Mouse (Mus musculus) heart, embryonic 14.5 days (tissue): ENCODE results near the gene Acer3. TPM values are rescaled to one million over a fixed set of nuclear protein-coding genes. Genes with fewer than 3 reads are reported as not detected.
"Not testable (repeated sequence)": the region's sequence is repeated elsewhere in the genome, so short reads cannot be mapped to it uniquely, and the experiment has no call there.

ENCODE experiments used
- ATAC-seq: fragments of 200-750 bp; cut with Nextera tagmentation; 2 replicates; pipeline ENCODE4 v1.8.0; 2017; ENCODE audit warnings: low read depth, moderate TSS enrichment; ENCODE audit not compliant: insufficient number of reproducible peaks, insufficient read depth, low FRiP score
- H3K27ac ChIP-seq, 2 experiments: fragments of 200-500 bp in 1 of 2; fragments of 300-500 bp in 1 of 2; sonication (generic) in 1 of 2; replicated peaks in 1 of 2; 2 replicates each; pipeline ENCODE4 v1.5.1; 2012 to 2014; ENCODE audit warnings: low read depth in 2 of 2, low read length in 2 of 2, control low read depth in 1 of 2, mild to moderate bottlenecking in 1 of 2, mixed read lengths in 1 of 2; ENCODE audit not compliant: control insufficient read depth in 1 of 2, insufficient read depth in 1 of 2
- H3K27me3 ChIP-seq: fragments of 300-500 bp; sonication (generic); 2 replicates; pipeline ENCODE4 v1.6.1; 2014; ENCODE audit warnings: mild to moderate bottlenecking, low read length, control low read depth; ENCODE audit not compliant: control insufficient read depth, insufficient read depth
- H3K36me3 ChIP-seq: fragments of 300-500 bp; sonication (generic); 2 replicates; pipeline ENCODE4 v1.6.1; 2014; ENCODE audit warnings: mild to moderate bottlenecking, control low read depth, low read length, mixed read lengths; ENCODE audit not compliant: control insufficient read depth, insufficient read depth
- H3K4me1 ChIP-seq, 2 experiments: fragments of 200-500 bp in 1 of 2; fragments of 300-500 bp in 1 of 2; sonication (generic) in 1 of 2; 2 replicates each; pipeline ENCODE4 v1.6.1; 2012 to 2014; ENCODE audit warnings: low read length in 2 of 2, control low read depth in 1 of 2, mixed read lengths in 1 of 2; ENCODE audit not compliant: control insufficient read depth in 2 of 2, insufficient read depth in 2 of 2
- H3K4me2 ChIP-seq: fragments of 300-500 bp; sonication (generic); 2 replicates; pipeline ENCODE4 v1.6.1; 2014; ENCODE audit warnings: mild to moderate bottlenecking, low read length
- H3K4me3 ChIP-seq, 2 experiments: fragments of 200-500 bp in 1 of 2; fragments of 300-500 bp in 1 of 2; sonication (generic) in 1 of 2; 2 replicates each; pipeline ENCODE4 v1.5.1; 2012 to 2014; ENCODE audit warnings: low read length in 2 of 2, mild to moderate bottlenecking in 2 of 2, control low read depth in 1 of 2, low read depth in 1 of 2, moderate library complexity in 1 of 2; ENCODE audit not compliant: control insufficient read depth in 1 of 2, insufficient read depth in 1 of 2
- H3K9ac ChIP-seq: fragments of 300-500 bp; sonication (generic); 2 replicates; pipeline ENCODE4 v1.6.1; 2014; ENCODE audit warnings: mild to moderate bottlenecking, low read length
- H3K9me3 ChIP-seq: fragments of 300-500 bp; sonication (generic); 2 replicates; pipeline ENCODE4 v1.6.1; 2016; ENCODE audit warnings: low read length, control low read depth; ENCODE audit not compliant: control insufficient read depth
- WGBS: fragments of 180-500 bp; shearing (Covaris S2); extraction: QIAGEN DNeasy Blood & Tissue Kit; methylation state at CpG from one replicate; pipeline ENCODE4 v1.1.7; 2014; 5-methylcytosine and 5-hydroxymethylcytosine counted together
- polyA plus RNA-seq: library from polyadenylated mRNA; unstranded; fragments of >200 nt; fragmentation: Nextera tagmentation; extraction: Ambion mirVana; gene quantifications from 2 replicates; pipeline ENCODE4 v1.2.1, GENCODE M21; 2014

The Acer3 gene
- polyA plus RNA-seq, 1 experiment from 2014 or later, result 27.6 TPM

- H3K4me1 ChIP-seq, result peaks cover 7 to 13% of the 10 kb centered on the region in 2 experiments; a peak in 3 of 4 replicates
- no peak overlapping the region for H3K27ac ChIP-seq
- no peak overlapping the region for H3K4me3 ChIP-seq
- peaks cover 29% of the 10 kb centered on the region for H3K27me3 ChIP-seq
- H3K4me2 ChIP-seq, result no peak overlapping the region
- ATAC-seq, result no peak
- no peak overlapping the region for H3K9ac ChIP-seq
- no peaks in the 10 kb centered on the region for H3K36me3 ChIP-seq
- WGBS, result 36% methylated on average over 3 of the region's 3 CpGs
- H3K9me3 ChIP-seq, result no peaks in the 10 kb centered on the region
These were observed 131.3 kb downstream of the Acer3 start for GRCm38 (mm10) chr7:98189745-98190144.

GRCm38 (mm10) chr7:98188680-98189079 is 132.3 kb downstream of the Acer3 start:
- Histone ChIP-seq H3K27ac (no peak overlapping the region), H3K4me3 (no peak overlapping the region), H3K4me2 (no peak overlapping the region), H3K4me1 (peaks cover 3 to 4% of the 10 kb centered on the region in 2 experiments; a peak in 3 of 4 replicates), H3K9me3 (no peaks in the 10 kb centered on the region), H3K27me3 (peaks cover 18% of the 10 kb centered on the region), H3K36me3 (no peaks in the 10 kb centered on the region), H3K9ac (no peak overlapping the region)
- 80% methylated on average over 2 of the region's 2 CpGs for WGBS
- ATAC-seq, result no peak

- 98% methylated on average over 2 of the region's 2 CpGs for WGBS
- H3K4me2 ChIP-seq, result no peak overlapping the region
- no peak overlapping the region for H3K27ac ChIP-seq
- H3K4me3 ChIP-seq, result no peak overlapping the region
- H3K9ac ChIP-seq, result no peak overlapping the region
- H3K9me3 ChIP-seq, result no peaks in the 10 kb centered on the region
- H3K4me1 ChIP-seq, result no peaks in the 10 kb centered on the region; a peak in 1 of 4 replicates
- peaks cover 14% of the 10 kb centered on the region for H3K27me3 ChIP-seq
- no peaks in the 10 kb centered on the region for H3K36me3 ChIP-seq
- no peak for ATAC-seq
These were observed 132.8 kb downstream of the Acer3 start for GRCm38 (mm10) chr7:98188238-98188637.

- H3K9me3 ChIP-seq, H3K27ac ChIP-seq, ATAC-seq, H3K4me3 ChIP-seq, H3K4me1 ChIP-seq, H3K36me3 ChIP-seq, H3K27me3 ChIP-seq, H3K4me2 ChIP-seq, H3K9ac ChIP-seq: not testable (repeated sequence)
- 81% methylated on average over 3 of the region's 3 CpGs for WGBS
These were observed 133.7 kb downstream of the Acer3 start for GRCm38 (mm10) chr7:98187332-98187731.

- H3K4me3 ChIP-seq, result no peak overlapping the region
- ATAC-seq, result no peak
- WGBS, result 79% methylated on average over 8 of the region's 8 CpGs
These were observed 134.4 kb downstream of the Acer3 start for GRCm38 (mm10) chr7:98186637-98187036.

GRCm38 (mm10) chr7:98185326-98185725 is 135.7 kb downstream of the Acer3 start:
- H3K9me3 ChIP-seq, result no peaks in the 10 kb centered on the region
- H3K27me3 ChIP-seq, result no peaks in the 10 kb centered on the region
- peaks cover 0 to 5% of the 10 kb centered on the region in 2 experiments; a peak in 1 of 4 replicates for H3K4me1 ChIP-seq
- H3K4me3 ChIP-seq, result no peak overlapping the region
- H3K4me2 ChIP-seq, result no peak overlapping the region
- WGBS, result 74% methylated on average over 6 of the region's 6 CpGs
- H3K9ac ChIP-seq, result no peak overlapping the region
- H3K36me3 ChIP-seq, result no peaks in the 10 kb centered on the region
- no peak overlapping the region for H3K27ac ChIP-seq
- no peak for ATAC-seq

More at GRCm38 (mm10) chr7:98186637-98187036, 134.4 kb downstream of the Acer3 start:
- Histone ChIP-seq H3K4me1 (peaks cover 0 to 3% of the 10 kb centered on the region in 2 experiments; a peak in 1 of 4 replicates), H3K27ac (no peak overlapping the region), H3K27me3 (no peaks in the 10 kb centered on the region; the same call in 1 of the 2 replicates), H3K9ac (no peak overlapping the region), H3K4me2 (no peak overlapping the region), H3K36me3 (no peaks in the 10 kb centered on the region), H3K9me3 (no peaks in the 10 kb centered on the region)

- H3K27ac ChIP-seq, result 0 out of 4 replicates have a peak overlapping the region, but pooled peaks of 1 of the 2 experiments have one; percentile 15
- peak overlapping the region; percentile 75 for H3K9ac ChIP-seq
- no peaks in the 10 kb centered on the region for H3K9me3 ChIP-seq
- WGBS, result 87% methylated on average over 5 of the region's 5 CpGs
- H3K27me3 ChIP-seq, result no peaks in the 10 kb centered on the region
- H3K4me3 ChIP-seq, result peak overlapping the region; percentile 63 to 76
- peak; percentile 31 for ATAC-seq
- no peaks in the 10 kb centered on the region for H3K36me3 ChIP-seq
- H3K4me1 ChIP-seq, result peaks cover 0 to 17% of the 10 kb centered on the region in 2 experiments; a peak in 3 of 4 replicates
- peak overlapping the region; percentile 90 for H3K4me2 ChIP-seq
These were observed 142.3 kb downstream of the Acer3 start for GRCm38 (mm10) chr7:98178560-98179231.
